ENCODE assay signal across 17 mouse cellular contexts in the genomic region with DNA sequence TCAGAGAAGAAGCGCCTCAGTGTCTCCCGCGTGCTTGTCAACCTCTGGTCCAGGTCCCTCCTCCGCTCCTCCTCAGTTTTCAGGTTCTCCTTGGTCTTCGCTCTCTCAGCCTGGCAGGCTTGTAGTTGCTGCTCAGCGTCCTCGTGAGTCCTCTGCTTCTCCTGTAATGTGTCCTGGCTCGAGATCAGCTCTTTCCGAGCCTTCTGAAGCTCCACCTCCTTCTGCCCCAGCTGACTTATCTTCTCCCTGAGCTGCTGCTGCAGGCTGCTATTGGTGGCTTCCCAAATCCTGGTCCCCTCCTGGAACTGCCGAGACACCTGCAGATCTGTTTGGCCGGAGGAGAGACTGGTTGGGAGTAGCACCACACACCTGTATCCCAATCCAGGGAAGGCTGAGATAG. TPM values are rescaled to one million over a fixed set of nuclear protein-coding genes. Genes with fewer than 3 reads are reported as not detected.
"Had no signal": no experiment of that assay in that cellular context is flagged by ENCODE, and none has a peak within 500 bp of the region (broad histone marks: within the 10 kb centered on the region; RNA-seq: fewer than 3 reads in every experiment).

No protein-coding gene starts in this region.

- H3K4me3 ChIP-seq: lung, embryonic 15.5 days; midbrain, embryonic 15.5 days; neural tube, embryonic 12.5 days; stomach, embryonic 15.5 days had no signal

- DNase-seq: kidney, adult 8-10 months; liver; thymus, adult 2 months had no signal

- H3K27ac ChIP-seq: limb, embryonic 12.5 days; liver, embryonic 14.5 days; lung, embryonic 15.5 days; midbrain, embryonic 15.5 days; neural tube, embryonic 12.5 days; stomach, embryonic 15.5 days had no signal

- H3K9me3 ChIP-seq: limb, embryonic 12.5 days; lung, embryonic 15.5 days; midbrain, embryonic 15.5 days; neural tube, embryonic 12.5 days; stomach, embryonic 15.5 days had no signal

RNA-seq across cellular contexts. Expression of a gene that starts 2.1 kb away (rescaled TPM):
- total RNA-seq: layer of hippocampus, adult 18-20 months; layer of hippocampus, postnatal 10 days had no signal

RNA-seq across cellular contexts. Expression of a gene that starts 23.4 kb away (rescaled TPM):
- total RNA-seq: neutrophil, adult 5-6 weeks had no signal
- polyA plus RNA-seq: limb, embryonic 12.5 days; liver, embryonic 14.5 days; macrophage had no signal

RNA-seq across cellular contexts. Expression of a gene that starts 31.2 kb away (rescaled TPM):
- total RNA-seq: layer of hippocampus, adult 18-20 months; layer of hippocampus, postnatal 10 days; left cerebral cortex, postnatal 36 days had no signal
- polyA plus RNA-seq: kidney, embryonic 16.5 days; limb, embryonic 12.5 days; macrophage; midbrain, embryonic 11.5 days; midbrain, embryonic 15.5 days; neural tube, embryonic 12.5 days; stomach, embryonic 15.5 days; testis, adult 2 months had no signal
